Mouse (Mus musculus): Measurements from ENCODE around the gene Ccdc170. TPM values are rescaled to one million over a fixed set of nuclear protein-coding genes. Genes with fewer than 3 reads are reported as not detected.
A peak's percentile ranks its signal among the peaks of the same experiment; 100 is the strongest.

Ccdc170 gene
- total and polyA plus RNA-seq, 3 experiments: 0.08 to 0.25 (median 0.21) TPM

- Histone ChIP-seq H3K4me1 (ENCODE audit: control insufficient read depth, insufficient read depth, low read length) (no peaks in the 10 kb centered on the region), H3K27ac (no peak overlapping the region), H3K27me3 (ENCODE audit: control insufficient read depth, insufficient read depth, low read length) (no peaks in the 10 kb centered on the region; the same call in 1 of the 2 replicates), H3K4me3 (no peak overlapping the region), H3K9ac (ENCODE audit: low read depth, low read length) (no peak overlapping the region), H3K36me3 (ENCODE audit: control insufficient read depth, insufficient read depth, low read length) (no peaks in the 10 kb centered on the region), H3K79me2 (replicated peaks; ENCODE audit: control insufficient read depth, insufficient read depth, low read length) (no peaks in the 10 kb centered on the region)
- no peak for TF ChIP-seq POLR2A (IDR thresholded peaks at IDR 0.05; ENCODE audit: insufficient read depth, low read depth, low read length)
- TF ChIP-seq CTCF (IDR thresholded peaks at IDR 0.05): no peak
- no peak for TF ChIP-seq EP300 (IDR thresholded peaks at IDR 0.05; ENCODE audit: insufficient read depth, low read depth, low read length)
- intact Hi-C loops (cut with DNase I): no loop called here
- WGBS: 72% methylated on average over 11 of the region's 11 CpGs
- no peak for DNase-seq
Observed at GRCm38 (mm10) chr10:4533873-4534272, 51.6 kb downstream of the Ccdc170 start.

- H3K9ac ChIP-seq (ENCODE audit: low read depth, low read length): no peak overlapping the region
- no peaks in the 10 kb centered on the region for H3K27me3 ChIP-seq (ENCODE audit: control insufficient read depth, insufficient read depth, low read length)
- H3K4me1 ChIP-seq (ENCODE audit: control insufficient read depth, insufficient read depth, low read length): no peaks in the 10 kb centered on the region
- H3K27ac ChIP-seq: no peak overlapping the region
- WGBS: 90% methylated on average over 2 of the region's 2 CpGs
- DNase-seq: no peak
- H3K36me3 ChIP-seq (ENCODE audit: control insufficient read depth, insufficient read depth, low read length): no peaks in the 10 kb centered on the region
- intact Hi-C loops (cut with DNase I): no loop called here
- H3K4me3 ChIP-seq: no peak overlapping the region
- TF ChIP-seq EP300 (IDR thresholded peaks at IDR 0.05; ENCODE audit: insufficient read depth, low read depth, low read length) (no peak), CTCF (IDR thresholded peaks at IDR 0.05) (peak; percentile 31)
- H3K79me2 ChIP-seq (replicated peaks; ENCODE audit: control insufficient read depth, insufficient read depth, low read length): no peaks in the 10 kb centered on the region
Observed at GRCm38 (mm10) chr10:4545550-4545949, 63.2 kb downstream of the Ccdc170 start.

GRCm38 (mm10) chr10:4553442-4554119 lies 71.3 kb downstream of the Ccdc170 start:
- H3K27me3 ChIP-seq (ENCODE audit: control insufficient read depth, insufficient read depth, low read length): no peaks in the 10 kb centered on the region

GRCm38 (mm10) chr10:4556842-4557377 lies 74.6 kb downstream of the Ccdc170 start:
- Histone ChIP-seq H3K9ac (ENCODE audit: low read depth, low read length) (no peak overlapping the region), H3K4me3 (no peak overlapping the region), H3K36me3 (ENCODE audit: control insufficient read depth, insufficient read depth, low read length) (no peaks in the 10 kb centered on the region), H3K27ac (no peak overlapping the region), H3K79me2 (replicated peaks; ENCODE audit: control insufficient read depth, insufficient read depth, low read length) (no peaks in the 10 kb centered on the region), H3K27me3 (ENCODE audit: control insufficient read depth, insufficient read depth, low read length) (no peaks in the 10 kb centered on the region), H3K4me1 (ENCODE audit: control insufficient read depth, insufficient read depth, low read length) (no peaks in the 10 kb centered on the region; the same call in 1 of the 2 replicates)
- no peak for TF ChIP-seq EP300 (IDR thresholded peaks at IDR 0.05; ENCODE audit: insufficient read depth, low read depth, low read length)
- TF ChIP-seq POLR2A (IDR thresholded peaks at IDR 0.05; ENCODE audit: insufficient read depth, low read depth, low read length): no peak
- no peak for TF ChIP-seq CTCF (IDR thresholded peaks at IDR 0.05)
- intact Hi-C loops (cut with DNase I): no loop called here
- WGBS: 75% methylated on average over 3 of the region's 3 CpGs
- DNase-seq: no peak

More at GRCm38 (mm10) chr10:4553442-4554119, 71.3 kb downstream of the Ccdc170 start:
- no peak for TF ChIP-seq EP300 (IDR thresholded peaks at IDR 0.05; ENCODE audit: insufficient read depth, low read depth, low read length)
- no peak for TF ChIP-seq POLR2A (IDR thresholded peaks at IDR 0.05; ENCODE audit: insufficient read depth, low read depth, low read length)
- no peak for TF ChIP-seq CTCF (IDR thresholded peaks at IDR 0.05)
- no peak overlapping the region for H3K27ac ChIP-seq
- H3K36me3 ChIP-seq (ENCODE audit: control insufficient read depth, insufficient read depth, low read length): no peaks in the 10 kb centered on the region
- H3K4me1 ChIP-seq (ENCODE audit: control insufficient read depth, insufficient read depth, low read length): no peaks in the 10 kb centered on the region; the same call in 1 of the 2 replicates
- 70% methylated on average over 9 of the region's 9 CpGs for WGBS
- no peaks in the 10 kb centered on the region for H3K79me2 ChIP-seq (replicated peaks; ENCODE audit: control insufficient read depth, insufficient read depth, low read length)
- intact Hi-C loops (cut with DNase I): no loop called here
- H3K9ac ChIP-seq (ENCODE audit: low read depth, low read length): no peak overlapping the region
- DNase-seq: no peak
- H3K4me3 ChIP-seq: no peak overlapping the region

GRCm38 (mm10) chr10:4559132-4559531 lies 76.8 kb downstream of the Ccdc170 start:
- intact Hi-C loops (cut with DNase I): no loop called here
- H3K9ac ChIP-seq (ENCODE audit: low read depth, low read length): no peak overlapping the region
- no peak overlapping the region for H3K27ac ChIP-seq
- H3K79me2 ChIP-seq (replicated peaks; ENCODE audit: control insufficient read depth, insufficient read depth, low read length): no peaks in the 10 kb centered on the region
- TF ChIP-seq CTCF (IDR thresholded peaks at IDR 0.05) (no peak), EP300 (IDR thresholded peaks at IDR 0.05; ENCODE audit: insufficient read depth, low read depth, low read length) (no peak), POLR2A (IDR thresholded peaks at IDR 0.05; ENCODE audit: insufficient read depth, low read depth, low read length) (no peak)
- whole genome bisulfite sequencing: 55% methylated on average over 4 of the region's 4 CpGs
- H3K4me3 ChIP-seq: no peak overlapping the region
- no peaks in the 10 kb centered on the region for H3K27me3 ChIP-seq (ENCODE audit: control insufficient read depth, insufficient read depth, low read length)
- no peaks in the 10 kb centered on the region for H3K36me3 ChIP-seq (ENCODE audit: control insufficient read depth, insufficient read depth, low read length)
- DNase-seq: no peak
- H3K4me1 ChIP-seq (ENCODE audit: control insufficient read depth, insufficient read depth, low read length): no peaks in the 10 kb centered on the region; the same call in 1 of the 2 replicates

- no peak for DNase-seq
- H3K4me3 ChIP-seq: no peak overlapping the region
- H3K36me3 ChIP-seq (ENCODE audit: control insufficient read depth, insufficient read depth, low read length): no peaks in the 10 kb centered on the region
- H3K79me2 ChIP-seq (replicated peaks; ENCODE audit: control insufficient read depth, insufficient read depth, low read length): no peaks in the 10 kb centered on the region
- no peak overlapping the region for H3K9ac ChIP-seq (ENCODE audit: low read depth, low read length)
- TF ChIP-seq EP300 (IDR thresholded peaks at IDR 0.05; ENCODE audit: insufficient read depth, low read depth, low read length): no peak
- TF ChIP-seq POLR2A (IDR thresholded peaks at IDR 0.05; ENCODE audit: insufficient read depth, low read depth, low read length): no peak
- no peak for TF ChIP-seq CTCF (IDR thresholded peaks at IDR 0.05)
- H3K4me1 ChIP-seq (ENCODE audit: control insufficient read depth, insufficient read depth, low read length): no peaks in the 10 kb centered on the region
- no peaks in the 10 kb centered on the region for H3K27me3 ChIP-seq (ENCODE audit: control insufficient read depth, insufficient read depth, low read length)
- H3K27ac ChIP-seq: no peak overlapping the region
- WGBS: 89% methylated on average over 1 of the region's 1 CpGs
- intact Hi-C loops (cut with DNase I): no loop called here
Observed at GRCm38 (mm10) chr10:4565148-4565547, 82.8 kb downstream of the Ccdc170 start.
